In genomic region chrX:100738918-100739317, GRCm38 (mm10) we compare ENCODE assay signal across 8 mouse cellular contexts. TPM values are rescaled to one million over a fixed set of nuclear protein-coding genes. Genes with fewer than 3 reads are reported as not detected.
DNase-seq lines count a peak whose midpoint lies in the region; ATAC-seq and TF ChIP-seq lines count a peak whose summit lies in the region.

No protein-coding gene starts in this region.

- 16% methylated on average over 14 of the region's 14 CpGs for WGBS in forebrain, embryonic 12.5 days
- WGBS in heart, embryonic 14.5 days: 16% methylated on average over 14 of the region's 14 CpGs
- WGBS in kidney, postnatal 0 days: 27% methylated on average over 14 of the region's 14 CpGs
- 24% methylated on average over 14 of the region's 14 CpGs for whole genome bisulfite sequencing in liver, embryonic 11.5 days

- H3K36me3 ChIP-seq in CH12.LX (replicated peaks in 1 of 2; ENCODE audit: control insufficient read depth in 1 of 2, insufficient read depth in 1 of 2, low read length in 1 of 2): no peaks in the 10 kb centered on the region
- H3K36me3 ChIP-seq in forebrain, embryonic 12.5 days (replicated peaks): no peaks in the 10 kb centered on the region
- H3K36me3 ChIP-seq in heart, embryonic 14.5 days (ENCODE audit: control insufficient read depth, insufficient read depth, low read length): no peaks in the 10 kb centered on the region
- H3K36me3 ChIP-seq in kidney, postnatal 0 days (ENCODE audit: insufficient read depth, low read length): no peaks in the 10 kb centered on the region
- H3K36me3 ChIP-seq in liver, embryonic 11.5 days (ENCODE audit: control insufficient read depth, insufficient read depth, low read length): no peaks in the 10 kb centered on the region

- ATAC-seq in forebrain, embryonic 12.5 days (ENCODE audit: low FRiP score): peak; percentile 81
- ATAC-seq in heart, embryonic 14.5 days (ENCODE audit: insufficient number of reproducible peaks, insufficient read depth, low FRiP score, low read depth): no peak
- ATAC-seq in kidney, postnatal 0 days (replicated peaks; ENCODE audit: low FRiP score, low read depth): no peak
- no peak; the same call in 1 of the 2 replicates for ATAC-seq in liver, embryonic 11.5 days (replicated peaks; ENCODE audit: low FRiP score)
- 0 out of 2 replicates have a peak, but pooled peaks have one; percentile 50 for ATAC-seq in monocyte, adult 5-6 weeks (replicated peaks; ENCODE audit: insufficient number of reproducible peaks, low FRiP score, low TSS enrichment, poor library complexity, severe bottlenecking)

- no peaks in the 10 kb centered on the region for H3K27me3 ChIP-seq in CH12.LX (replicated peaks)
- H3K27me3 ChIP-seq in forebrain, embryonic 12.5 days: peaks cover 20% of the 10 kb centered on the region
- H3K27me3 ChIP-seq in heart, embryonic 14.5 days (ENCODE audit: control insufficient read depth, insufficient read depth, low read length): peaks cover 8% of the 10 kb centered on the region; the same call in 1 of the 2 replicates
- H3K27me3 ChIP-seq in kidney, postnatal 0 days (ENCODE audit: insufficient read depth, low read length): no peaks in the 10 kb centered on the region
- H3K27me3 ChIP-seq in liver, embryonic 11.5 days (replicated peaks; ENCODE audit: control insufficient read depth, insufficient read depth, low read length): peaks cover 20% of the 10 kb centered on the region

- no peaks in the 10 kb centered on the region for H3K9me3 ChIP-seq in CH12.LX (replicated peaks; ENCODE audit: low read length)
- H3K9me3 ChIP-seq in forebrain, embryonic 12.5 days: no peaks in the 10 kb centered on the region
- H3K9me3 ChIP-seq in heart, embryonic 14.5 days (ENCODE audit: control insufficient read depth, low read length): peaks cover 6% of the 10 kb centered on the region; the same call in 1 of the 2 replicates
- no peaks in the 10 kb centered on the region for H3K9me3 ChIP-seq in kidney, postnatal 0 days (replicated peaks; ENCODE audit: low read length)
- H3K9me3 ChIP-seq in liver, embryonic 11.5 days (ENCODE audit: control insufficient read depth, low read length): no peaks in the 10 kb centered on the region

- TF ChIP-seq RAD21 in CH12.LX (IDR thresholded peaks at IDR 0.05; ENCODE audit: low read depth, low read length): peak; percentile 50

- dilution Hi-C loops in CH12.LX (cut with MboI; ENCODE audit: extremely low pct_ligation_motif_present, extremely low pct_unique_long_range_greater_than_20kb, low sequenced_read_pairs): no loop called here

- H3K4me1 ChIP-seq in CH12.LX (ENCODE audit: control insufficient read depth in 1 of 2, insufficient read depth in 2 of 2): peaks cover 6 to 10% of the 10 kb centered on the region in 2 experiments
- peaks cover 4% of the 10 kb centered on the region for H3K4me1 ChIP-seq in forebrain, embryonic 12.5 days
- peaks cover 0 to 6% of the 10 kb centered on the region in 2 experiments; a peak in 2 of 4 replicates for H3K4me1 ChIP-seq in heart, embryonic 14.5 days (ENCODE audit: control insufficient read depth in 2 of 2, insufficient read depth in 2 of 2, low read length in 2 of 2)
- no peaks in the 10 kb centered on the region for H3K4me1 ChIP-seq in kidney, postnatal 0 days (replicated peaks; ENCODE audit: insufficient read depth, low read length)
- H3K4me1 ChIP-seq in liver, embryonic 11.5 days (replicated peaks; ENCODE audit: control insufficient read depth, insufficient read depth, low read length): no peaks in the 10 kb centered on the region

- H3K4me2 ChIP-seq in CH12.LX (ENCODE audit: insufficient read depth, low read depth, poor library complexity, severe bottlenecking): no peak overlapping the region
- H3K4me2 ChIP-seq in forebrain, embryonic 12.5 days: peak overlapping the region; percentile 48
- peak overlapping the region; percentile 65 for H3K4me2 ChIP-seq in heart, embryonic 14.5 days (ENCODE audit: low read length)
- H3K4me2 ChIP-seq in kidney, postnatal 0 days (ENCODE audit: low read length): peak overlapping the region; percentile 56
- peak overlapping the region; percentile 48 for H3K4me2 ChIP-seq in liver, embryonic 11.5 days

- no peak overlapping the region for H3K4me3 ChIP-seq in CH12.LX (replicated peaks in 1 of 3; ENCODE audit: low read depth in 2 of 3, low read length in 2 of 3, poor library complexity in 1 of 3)
- peak overlapping the region; percentile 26 for H3K4me3 ChIP-seq in forebrain, embryonic 12.5 days (replicated peaks)
- peak overlapping the region; percentile 33 to 46; a peak in 3 of 4 replicates for H3K4me3 ChIP-seq in heart, embryonic 14.5 days (ENCODE audit: control insufficient read depth in 1 of 2, insufficient read depth in 1 of 2, low read depth in 1 of 2, low read length in 2 of 2)
- H3K4me3 ChIP-seq in kidney, postnatal 0 days (replicated peaks; ENCODE audit: low read depth, low read length): no peak overlapping the region
- no peak overlapping the region for H3K4me3 ChIP-seq in liver, embryonic 11.5 days (ENCODE audit: low read depth, low read length)

- no peak overlapping the region for H3K27ac ChIP-seq in CH12.LX (ENCODE audit: insufficient read depth, low read depth)
- no peak overlapping the region for H3K27ac ChIP-seq in forebrain, embryonic 12.5 days
- no peak overlapping the region for H3K27ac ChIP-seq in heart, embryonic 14.5 days (replicated peaks in 1 of 2; ENCODE audit: control insufficient read depth in 1 of 2, insufficient read depth in 1 of 2, low read depth in 2 of 2, low read length in 2 of 2)
- H3K27ac ChIP-seq in kidney, postnatal 0 days: no peak overlapping the region
- no peak overlapping the region for H3K27ac ChIP-seq in liver, embryonic 11.5 days (ENCODE audit: low read depth, low read length)

- no peak for DNase-seq in CH12.LX (ENCODE audit: extremely low read depth)
- peak; percentile 71 for DNase-seq in brain, embryonic 14.5 days (ENCODE audit: low read depth)
- DNase-seq in kidney, postnatal 0 days (ENCODE audit: low spot score): peak; percentile 51
- peak; percentile 33 for DNase-seq in liver, embryonic 11.5 days (ENCODE audit: low spot score)
- peak; percentile 73 for DNase-seq in testis, postnatal 10 days (ENCODE audit: low spot score)

- in situ Hi-C loops in CH12.LX (cut with MboI; ENCODE audit: low pct_ligation_motif_present, low pct_unique_long_range_greater_than_20kb, low sequenced_read_pairs): no loop called here

- H3K79me2 ChIP-seq in CH12.LX (replicated peaks; ENCODE audit: control insufficient read depth, extremely low read depth, insufficient read depth, poor library complexity, severe bottlenecking): no peaks in the 10 kb centered on the region

- peak in 1 of 2 experiments; percentile 56; a peak in 2 of 4 replicates for TF ChIP-seq CTCF in CH12.LX (conservative IDR thresholded peaks at IDR 0.05 in 1 of 2, IDR thresholded peaks at IDR 0.05 in 1 of 2; ENCODE audit: low read depth in 2 of 2, low read length in 2 of 2)
- peak; percentile 66; the same call in 1 of the 2 replicates for TF ChIP-seq CTCF in brain, embryonic 14.5 days (IDR thresholded peaks at IDR 0.05; ENCODE audit: borderline replicate concordance, extremely low read depth, insufficient read depth, insufficient read length)
- TF ChIP-seq CTCF in kidney, postnatal 0 days (IDR thresholded peaks at IDR 0.05; ENCODE audit: low read depth): peak; percentile 64

- no peak for TF ChIP-seq POLR2A in CH12.LX (IDR thresholded peaks at IDR 0.05; ENCODE audit: low read depth, low read length)
- no peak for TF ChIP-seq POLR2A in brain, embryonic 14.5 days (IDR thresholded peaks at IDR 0.05; ENCODE audit: borderline replicate concordance, extremely low read depth, insufficient read depth, insufficient read length, poor library complexity, severe bottlenecking)

- no peak for TF ChIP-seq EP300 in CH12.LX (IDR thresholded peaks at IDR 0.05; ENCODE audit: low read length)

- H3K9ac ChIP-seq in CH12.LX (ENCODE audit: insufficient read depth, low read depth): no peak overlapping the region
- no peak overlapping the region for H3K9ac ChIP-seq in forebrain, embryonic 12.5 days
- 0 out of 2 replicates have a peak overlapping the region, but pooled peaks have one; percentile 32 for H3K9ac ChIP-seq in heart, embryonic 14.5 days (ENCODE audit: low read length)
- H3K9ac ChIP-seq in kidney, postnatal 0 days (ENCODE audit: low read depth, low read length): no peak overlapping the region
- no peak overlapping the region for H3K9ac ChIP-seq in liver, embryonic 11.5 days (ENCODE audit: low read depth, low read length)

TF ChIP-seq in CH12.LX, 34 proteins besides CTCF, POLR2A, EP300 and RAD21:
- TF ChIP-seq IRF4 (IDR thresholded peaks at IDR 0.05; ENCODE audit: low read depth, low read length) (no peak), SMC3 (IDR thresholded peaks at IDR 0.05; ENCODE audit: low read depth, low read length) (peak; percentile 44)

RNA-seq across cellular contexts. Expression of gene Gdpd2, which starts 9.2 kb away (rescaled TPM):
- not detected in 2 replicates for total RNA-seq in CH12.LX (2012; rRNA removed)
- total RNA-seq in CH12.LX (2014; rRNA removed): not detected in 2 replicates
- 0.09 TPM in 1 of 2 replicates, not detected in the other for polyA plus RNA-seq in CH12.LX (2012; ENCODE audit: insufficient read length, low read depth)
- polyA plus RNA-seq in brain, embryonic 14.5 days (2012; rRNA removed): 51.1 and 52.8 TPM in 2 replicates
- 8.8 and 9.5 TPM in 2 replicates for polyA plus RNA-seq in forebrain, embryonic 12.5 days (2016; fragmentation: Nextera tagmentation; extraction: Ambion mirVana)
- 0.62 and 0.75 TPM in 2 replicates for polyA plus RNA-seq in heart, embryonic 14.5 days (2014; fragmentation: Nextera tagmentation; extraction: Ambion mirVana)
- polyA plus RNA-seq in kidney, postnatal 0 days (2015; fragmentation: Nextera tagmentation; extraction: Ambion mirVana): 0.94 and 1.3 TPM in 2 replicates
- polyA plus RNA-seq in liver, embryonic 11.5 days (2014; fragmentation: Nextera tagmentation; extraction: Ambion mirVana): 0.14 and 0.19 TPM in 2 replicates
- not detected in 3 replicates for total RNA-seq in monocyte, adult 5-6 weeks (2017)

RNA-seq across cellular contexts. Expression of gene Dlg3, which starts 28.6 kb away (rescaled TPM):
- total RNA-seq in CH12.LX (2012; rRNA removed) (7.6 and 8.4 TPM in 2 replicates), CH12.LX (2014; rRNA removed) (8.3 and 8.7 TPM in 2 replicates)
- 12.1 and 13.8 TPM in 2 replicates for polyA plus RNA-seq in CH12.LX (2012; ENCODE audit: insufficient read length, low read depth)
- 42.6 and 50.8 TPM in 2 replicates for polyA plus RNA-seq in brain, embryonic 14.5 days (2012; rRNA removed)
- 19.0 and 24.5 TPM in 2 replicates for polyA plus RNA-seq in forebrain, embryonic 12.5 days (2016; fragmentation: Nextera tagmentation; extraction: Ambion mirVana)
- 1.9 and 2.5 TPM in 2 replicates for polyA plus RNA-seq in heart, embryonic 14.5 days (2014; fragmentation: Nextera tagmentation; extraction: Ambion mirVana)
- polyA plus RNA-seq in kidney, postnatal 0 days (2015; fragmentation: Nextera tagmentation; extraction: Ambion mirVana): 1.8 and 1.9 TPM in 2 replicates
- 2.7 and 3.0 TPM in 2 replicates for polyA plus RNA-seq in liver, embryonic 11.5 days (2014; fragmentation: Nextera tagmentation; extraction: Ambion mirVana)
- total RNA-seq in monocyte, adult 5-6 weeks (2017): 4.5 to 6.4 TPM (median 4.6 TPM) in 3 replicates

Comparison
In these comparisons a context has a peak if more than half of its experiments do, and no peak if none do; other contexts are left out.
1. H3K4me3 ChIP-seq: peak in forebrain, embryonic 12.5 days (single experiment) and heart, embryonic 14.5 days (2 of 2); none in CH12.LX (0 of 3), kidney, postnatal 0 days (single experiment) and liver, embryonic 11.5 days (single experiment).
2. ATAC-seq: peak in forebrain, embryonic 12.5 days (single experiment) and monocyte, adult 5-6 weeks (single experiment); none in heart, embryonic 14.5 days (single experiment), kidney, postnatal 0 days (single experiment) and liver, embryonic 11.5 days (single experiment).